Mouse (Mus musculus) thymus, adult 2 months (tissue): Measurements from ENCODE around the gene A630001G21Rik.

ENCODE experiments used
- CTCF ChIP-seq: fragments of 200-500 bp; IDR thresholded peaks from 2 replicates; pipeline ENCODE4 v1.5.1; 2012; ENCODE audit warnings: mild to moderate bottlenecking, control low read depth, low read length, moderate library complexity, borderline replicate concordance; ENCODE audit not compliant: control insufficient read depth, poor library complexity, insufficient read depth; ENCODE audit errors: extremely low read depth
- POLR2A ChIP-seq: fragments of 200-500 bp; IDR thresholded peaks from 2 replicates; pipeline ENCODE4 v1.6.1; 2012; ENCODE audit warnings: mild to moderate bottlenecking, low read length, control low read depth, moderate library complexity; ENCODE audit not compliant: control insufficient read depth, poor library complexity, insufficient read depth; ENCODE audit errors: extremely low read depth

DNA sequence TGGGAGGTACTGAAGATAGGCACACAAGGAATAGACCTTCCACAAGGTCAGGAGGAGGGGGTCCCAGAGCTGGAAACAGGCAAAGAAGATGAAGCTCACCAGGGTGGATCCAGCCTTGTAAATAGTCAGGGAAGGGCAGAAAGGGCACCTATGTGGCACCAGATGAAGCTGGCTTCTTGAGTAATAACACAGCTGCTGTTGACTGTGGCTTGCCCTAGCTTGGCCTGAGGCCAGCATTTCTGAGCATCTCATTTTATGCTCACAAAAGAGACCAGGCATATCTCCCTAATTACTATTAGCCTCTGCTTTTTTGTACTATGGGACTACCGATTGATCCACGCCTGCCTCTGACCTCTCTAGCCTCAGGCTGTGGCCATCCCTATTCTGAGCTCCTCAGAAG is 28.6 kb downstream of the A630001G21Rik start:
- TF ChIP-seq POLR2A (no peak), CTCF (no peak)
